Mouse (Mus musculus): Measurements from ENCODE around the gene Tspan14. TPM values are rescaled to one million over a fixed set of nuclear protein-coding genes. Genes with fewer than 3 reads are reported as not detected.

Gene Tspan14
- polyA plus RNA-seq, 1 experiment, result 41.2 TPM

DNA sequence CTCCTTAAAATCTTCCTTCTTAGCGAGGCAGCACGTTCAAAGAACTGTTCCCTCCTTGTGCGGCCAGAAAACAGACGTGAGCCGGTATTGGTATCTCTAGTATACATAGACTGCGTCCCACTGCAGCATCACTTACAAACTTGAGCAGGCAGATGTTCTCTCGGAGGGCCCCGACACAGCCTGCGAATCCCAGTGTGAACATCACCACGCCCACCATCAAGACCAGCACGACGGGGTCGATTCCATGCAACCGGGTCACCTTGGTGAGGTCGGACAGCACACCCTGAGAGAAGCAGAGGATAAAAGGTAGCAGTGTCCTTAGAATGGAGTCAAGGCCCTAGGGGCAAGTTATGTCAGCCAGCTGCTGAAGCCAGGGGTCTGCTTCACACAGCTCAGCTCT is 49.9 kb downstream of the Tspan14 start:
- no peak for TF ChIP-seq CTCF (IDR thresholded peaks at IDR 0.05; ENCODE audit: control insufficient read depth, insufficient read depth, low read length)
- no peak for TF ChIP-seq POLR2A (IDR thresholded peaks at IDR 0.05; ENCODE audit: borderline replicate concordance, control insufficient read depth, low read depth, low read length)
- no peak overlapping the region for H3K27ac ChIP-seq (ENCODE audit: control insufficient read depth, insufficient read depth, low read depth, low read length, poor library complexity)
- no peak overlapping the region for H3K4me3 ChIP-seq (replicated peaks; ENCODE audit: control insufficient read depth, low read depth, low read length)
- WGBS, result 90% methylated on average over 15 of the region's 15 CpGs
- peaks cover 16% of the 10 kb centered on the region for H3K4me1 ChIP-seq (ENCODE audit: control insufficient read depth, insufficient read depth, low read length)

DNA sequence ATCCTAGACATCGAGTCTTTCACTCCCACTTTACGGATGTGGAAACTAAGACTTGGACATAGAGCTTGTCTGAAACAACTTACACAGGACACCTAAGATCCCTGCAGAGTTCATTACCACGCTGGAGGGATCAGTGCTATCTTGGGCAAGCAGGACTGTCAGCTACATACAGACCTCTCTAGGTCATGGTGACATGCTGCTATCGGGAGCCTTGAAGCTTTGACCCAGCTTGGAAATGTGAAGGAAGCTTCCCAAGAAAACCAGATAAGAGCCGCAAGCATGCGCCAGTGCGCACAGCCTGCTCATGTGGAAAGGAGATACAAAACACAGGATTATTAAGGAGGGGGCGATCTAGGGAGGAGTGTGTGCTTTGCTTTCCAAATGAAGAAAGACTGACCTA is 50.8 kb downstream of the Tspan14 start:
- 83% methylated on average over 8 of the region's 8 CpGs for WGBS
- no peak overlapping the region for H3K4me3 ChIP-seq (replicated peaks; ENCODE audit: control insufficient read depth, low read depth, low read length)
- peaks cover 14% of the 10 kb centered on the region for H3K4me1 ChIP-seq (ENCODE audit: control insufficient read depth, insufficient read depth, low read length)
- TF ChIP-seq CTCF (IDR thresholded peaks at IDR 0.05; ENCODE audit: control insufficient read depth, insufficient read depth, low read length), result no peak
- H3K27ac ChIP-seq (ENCODE audit: control insufficient read depth, insufficient read depth, low read depth, low read length, poor library complexity), result no peak overlapping the region

DNA sequence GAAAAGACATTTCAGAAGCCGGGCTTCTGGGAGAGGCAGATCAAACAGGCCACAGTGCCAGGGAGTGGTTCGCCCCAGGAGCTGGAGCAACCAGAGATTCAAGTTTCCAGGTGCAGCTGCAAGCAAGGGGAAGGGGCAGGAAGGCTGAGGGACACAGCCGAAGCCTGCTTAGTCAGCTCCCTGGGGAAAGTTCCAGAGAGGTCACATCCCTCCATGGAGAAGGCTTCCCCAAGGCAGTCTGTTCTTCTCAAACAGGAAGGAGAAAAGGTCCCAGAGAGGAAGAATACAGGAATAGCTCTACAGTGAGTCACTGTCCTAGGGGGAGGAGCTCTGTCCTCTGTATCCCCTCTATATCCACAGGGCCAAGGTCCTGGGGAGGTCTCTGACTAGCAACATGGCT is 51.9 kb downstream of the Tspan14 start:
- no peak overlapping the region for H3K27ac ChIP-seq (ENCODE audit: control insufficient read depth, insufficient read depth, low read depth, low read length, poor library complexity)
- H3K4me1 ChIP-seq (ENCODE audit: control insufficient read depth, insufficient read depth, low read length), result peaks cover 7% of the 10 kb centered on the region
- H3K4me3 ChIP-seq (replicated peaks; ENCODE audit: control insufficient read depth, low read depth, low read length), result no peak overlapping the region
- WGBS, result 82% methylated on average over 3 of the region's 3 CpGs
- TF ChIP-seq CTCF (IDR thresholded peaks at IDR 0.05; ENCODE audit: control insufficient read depth, insufficient read depth, low read length) (no peak), POLR2A (IDR thresholded peaks at IDR 0.05; ENCODE audit: borderline replicate concordance, control insufficient read depth, low read depth, low read length) (no peak)

DNA sequence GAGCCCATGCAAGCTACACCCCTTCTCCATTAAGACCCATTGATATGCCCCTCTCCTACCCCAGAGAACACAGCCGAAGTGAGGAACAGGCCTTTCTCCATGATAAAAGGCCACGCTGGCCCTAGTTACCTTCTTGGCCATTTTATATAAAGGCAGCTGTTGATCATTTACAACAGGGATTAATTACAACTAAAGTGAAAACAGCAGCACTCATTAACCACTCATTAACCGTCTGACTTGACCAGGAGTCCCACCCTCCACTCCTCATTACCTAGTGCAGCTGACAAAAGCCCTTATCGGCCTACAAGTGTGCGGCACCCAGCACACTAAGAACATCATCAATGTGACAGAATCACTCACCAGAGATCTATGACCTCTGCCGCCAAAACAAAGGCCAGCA is 52.9 kb downstream of the Tspan14 start:
- TF ChIP-seq CTCF (IDR thresholded peaks at IDR 0.05; ENCODE audit: control insufficient read depth, insufficient read depth, low read length), result no peak
- TF ChIP-seq POLR2A (IDR thresholded peaks at IDR 0.05; ENCODE audit: borderline replicate concordance, control insufficient read depth, low read depth, low read length), result no peak
- peaks cover under 1% of the 10 kb centered on the region for H3K4me1 ChIP-seq (ENCODE audit: control insufficient read depth, insufficient read depth, low read length)
- H3K27ac ChIP-seq (ENCODE audit: control insufficient read depth, insufficient read depth, low read depth, low read length, poor library complexity), result no peak overlapping the region
- 85% methylated on average over 6 of the region's 6 CpGs for WGBS
- H3K4me3 ChIP-seq (replicated peaks; ENCODE audit: control insufficient read depth, low read depth, low read length), result no peak overlapping the region

DNA sequence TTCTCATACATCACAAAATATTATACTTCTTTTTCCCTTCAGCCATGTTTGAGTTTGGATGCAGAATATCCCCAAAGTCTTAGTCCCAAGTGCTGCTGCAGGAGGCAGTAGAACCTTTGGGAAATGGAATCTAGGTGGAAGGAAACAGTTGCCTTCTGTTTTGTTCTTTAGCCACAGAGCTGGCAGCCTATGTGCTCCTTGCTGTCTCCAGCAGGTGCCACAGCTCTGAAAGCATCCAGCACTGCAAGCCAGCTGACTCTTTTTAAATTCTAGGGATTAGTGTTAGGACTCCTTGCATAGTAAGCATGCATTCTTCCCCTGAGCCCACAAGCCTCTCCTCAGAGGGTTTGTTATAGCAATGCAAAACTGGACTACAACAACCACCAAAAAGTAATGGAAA is 55.1 kb downstream of the Tspan14 start:
- Histone ChIP-seq H3K4me3 (replicated peaks; ENCODE audit: control insufficient read depth, low read depth, low read length) (no peak overlapping the region), H3K4me1 (ENCODE audit: control insufficient read depth, insufficient read depth, low read length) (no peaks in the 10 kb centered on the region), H3K27ac (ENCODE audit: control insufficient read depth, insufficient read depth, low read depth, low read length, poor library complexity) (no peak overlapping the region)
- TF ChIP-seq POLR2A (IDR thresholded peaks at IDR 0.05; ENCODE audit: borderline replicate concordance, control insufficient read depth, low read depth, low read length) (no peak), CTCF (IDR thresholded peaks at IDR 0.05; ENCODE audit: control insufficient read depth, insufficient read depth, low read length) (no peak)

DNA sequence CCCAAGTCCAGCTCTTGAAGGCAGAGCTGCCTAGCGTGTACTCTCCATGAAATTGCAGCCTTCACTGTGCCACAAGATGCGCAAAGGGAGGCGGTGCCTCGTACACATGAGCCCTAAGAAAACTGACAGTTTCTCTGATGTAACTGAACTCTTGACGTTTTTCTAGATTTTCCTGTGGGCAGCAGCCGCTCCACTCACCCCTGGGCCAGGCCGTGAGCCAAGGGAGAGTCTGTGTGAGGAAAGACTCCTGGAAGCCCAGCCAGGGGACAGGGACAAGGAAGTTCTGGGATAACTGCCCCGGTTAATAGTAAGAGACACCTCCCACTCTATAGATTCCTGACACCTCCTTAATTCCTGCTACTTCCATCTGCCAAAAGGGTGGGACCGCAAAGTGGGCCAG is 57.8 kb downstream of the Tspan14 start:
- H3K27ac ChIP-seq (ENCODE audit: control insufficient read depth, insufficient read depth, low read depth, low read length, poor library complexity), result no peak overlapping the region
- H3K4me1 ChIP-seq (ENCODE audit: control insufficient read depth, insufficient read depth, low read length), result no peaks in the 10 kb centered on the region
- 88% methylated on average over 9 of the region's 9 CpGs for WGBS
- TF ChIP-seq POLR2A (IDR thresholded peaks at IDR 0.05; ENCODE audit: borderline replicate concordance, control insufficient read depth, low read depth, low read length), result no peak
- no peak for TF ChIP-seq CTCF (IDR thresholded peaks at IDR 0.05; ENCODE audit: control insufficient read depth, insufficient read depth, low read length)
- no peak overlapping the region for H3K4me3 ChIP-seq (replicated peaks; ENCODE audit: control insufficient read depth, low read depth, low read length)

DNA sequence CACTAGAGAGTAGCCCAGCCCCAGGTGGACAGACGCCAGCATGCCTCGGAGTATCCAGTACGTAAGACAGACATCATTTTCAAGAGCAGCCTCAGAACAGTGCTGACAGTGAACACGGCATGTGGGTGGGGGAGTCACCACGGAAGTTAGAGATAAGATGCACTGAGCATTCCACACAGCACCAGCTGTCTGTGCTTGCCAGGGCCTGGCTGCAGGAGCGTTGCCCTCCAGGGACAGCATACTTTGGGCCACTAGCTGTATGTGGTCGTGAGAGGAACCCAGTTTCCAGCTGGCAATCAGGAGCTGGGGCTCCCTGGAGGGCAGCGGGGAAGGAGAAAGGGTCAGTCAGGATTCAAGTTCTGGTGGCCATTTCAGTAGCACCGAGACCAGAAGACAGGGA is 59.8 kb downstream of the Tspan14 start:
- no peaks in the 10 kb centered on the region for H3K4me1 ChIP-seq (ENCODE audit: control insufficient read depth, insufficient read depth, low read length)
- WGBS, result 70% methylated on average over 9 of the region's 9 CpGs
- TF ChIP-seq POLR2A (IDR thresholded peaks at IDR 0.05; ENCODE audit: borderline replicate concordance, control insufficient read depth, low read depth, low read length) (no peak), CTCF (IDR thresholded peaks at IDR 0.05; ENCODE audit: control insufficient read depth, insufficient read depth, low read length) (no peak)

DNA sequence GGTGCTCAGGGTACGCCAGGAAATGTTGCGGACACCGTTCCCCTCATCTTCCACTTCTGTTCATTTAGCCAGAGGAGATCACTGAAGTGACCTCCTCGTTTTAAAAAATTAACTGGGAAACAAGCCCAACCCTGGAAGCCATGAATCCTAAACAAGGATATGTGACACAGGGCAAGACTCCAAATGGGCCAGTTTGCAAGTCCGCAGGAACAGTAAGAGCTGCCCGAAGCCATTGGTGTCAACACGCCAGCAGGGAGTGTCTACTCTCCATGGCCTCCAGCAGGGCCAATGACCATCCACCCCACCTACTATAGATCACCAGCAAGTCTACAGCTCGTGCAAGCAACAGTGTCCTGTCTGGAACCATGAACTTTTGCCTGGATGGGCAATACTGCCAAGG is 60.8 kb downstream of the Tspan14 start:
- Histone ChIP-seq H3K4me1 (ENCODE audit: control insufficient read depth, insufficient read depth, low read length) (no peaks in the 10 kb centered on the region), H3K4me3 (replicated peaks; ENCODE audit: control insufficient read depth, low read depth, low read length) (no peak overlapping the region), H3K27ac (ENCODE audit: control insufficient read depth, insufficient read depth, low read depth, low read length, poor library complexity) (no peak overlapping the region)
- WGBS, result 81% methylated on average over 8 of the region's 8 CpGs
- TF ChIP-seq POLR2A (IDR thresholded peaks at IDR 0.05; ENCODE audit: borderline replicate concordance, control insufficient read depth, low read depth, low read length), result no peak
- TF ChIP-seq CTCF (IDR thresholded peaks at IDR 0.05; ENCODE audit: control insufficient read depth, insufficient read depth, low read length), result no peak

More for the DNA sequence above, 59.8 kb downstream of the Tspan14 start:
- H3K4me3 ChIP-seq (replicated peaks; ENCODE audit: control insufficient read depth, low read depth, low read length), result no peak overlapping the region
- no peak overlapping the region for H3K27ac ChIP-seq (ENCODE audit: control insufficient read depth, insufficient read depth, low read depth, low read length, poor library complexity)

DNA sequence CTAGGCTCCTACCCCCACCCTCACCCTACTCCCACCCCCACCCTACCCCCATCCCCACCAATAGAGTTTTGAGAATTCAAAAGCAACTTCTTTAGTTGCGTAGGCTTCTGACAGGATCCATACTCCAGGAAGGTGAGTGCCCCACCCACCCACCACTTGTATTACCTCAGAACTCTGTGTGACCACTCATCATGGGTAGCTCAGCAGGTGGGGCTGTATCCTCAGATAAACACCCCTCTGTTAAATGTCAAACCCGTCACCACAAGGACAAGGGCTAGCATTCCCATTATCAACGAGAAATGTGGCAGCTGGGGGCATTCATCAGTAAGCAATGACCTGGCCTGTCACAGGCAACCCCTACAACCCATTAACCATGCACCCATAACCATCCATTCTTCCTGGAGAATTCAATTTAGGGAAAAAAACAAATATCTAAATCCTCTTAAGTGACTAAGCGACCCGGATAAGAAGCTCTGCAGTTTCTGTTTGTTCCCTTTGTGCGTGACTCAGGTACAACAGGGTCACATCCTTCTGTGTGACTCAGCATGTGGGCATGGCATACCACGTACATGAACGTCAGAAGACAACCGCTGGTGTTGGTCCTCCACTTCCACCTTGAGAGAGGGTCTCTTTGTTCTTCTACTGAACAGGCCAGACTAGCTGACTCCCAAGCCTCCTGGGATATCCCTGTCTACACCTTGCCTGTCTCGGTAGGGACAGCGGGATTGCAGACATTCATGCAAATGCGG is 64.1 kb downstream of the Tspan14 start:
- H3K4me3 ChIP-seq (replicated peaks; ENCODE audit: control insufficient read depth, low read depth, low read length), result no peak overlapping the region
- no peaks in the 10 kb centered on the region for H3K4me1 ChIP-seq (ENCODE audit: control insufficient read depth, insufficient read depth, low read length)
- TF ChIP-seq POLR2A (IDR thresholded peaks at IDR 0.05; ENCODE audit: borderline replicate concordance, control insufficient read depth, low read depth, low read length), result no peak
- TF ChIP-seq CTCF (IDR thresholded peaks at IDR 0.05; ENCODE audit: control insufficient read depth, insufficient read depth, low read length), result no peak
- WGBS, result 56% methylated on average over 12 of the region's 12 CpGs
- H3K27ac ChIP-seq (ENCODE audit: control insufficient read depth, insufficient read depth, low read depth, low read length, poor library complexity), result no peak overlapping the region

All from bone marrow, adult 2 months (tissue).